Mouse (Mus musculus): ENCODE measurements at regions not wholly inside any gene's neighbourhood (a gene's known extent, or its start where the extent isn't known, plus 50 kb on each side); places are given as distances from the start of the nearest gene placed in this dataset.

DNA sequence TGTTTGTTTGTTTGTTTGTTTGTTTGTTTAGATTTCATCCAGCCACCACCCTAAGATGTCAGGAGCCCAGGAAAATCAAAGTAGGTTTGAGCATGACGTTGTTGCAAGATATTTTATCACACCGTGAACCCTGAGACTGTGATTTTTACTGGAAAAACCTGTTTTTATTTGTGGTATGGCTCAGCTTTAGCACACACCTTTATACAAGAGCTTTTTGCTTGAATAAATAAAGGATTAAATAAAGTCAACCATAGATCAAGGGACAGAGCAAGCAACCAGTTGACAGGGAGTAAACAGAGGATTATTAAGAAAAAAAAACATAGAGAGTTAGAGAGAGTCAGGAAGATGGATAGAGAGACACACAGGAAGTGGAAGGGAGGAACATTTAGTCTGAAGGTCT, 82.2 kb upstream of the Zfp827 start:
- Histone ChIP-seq H3K36me3 (ENCODE audit: control insufficient read depth, insufficient read depth, low read length, poor library complexity, severe bottlenecking) (no peaks in the 10 kb centered on the region), H3K27me3 (ENCODE audit: control insufficient read depth, insufficient read depth, low read length, poor library complexity, severe bottlenecking) (no peaks in the 10 kb centered on the region)
- no peak for DNase-seq (ENCODE audit: low read depth, low spot score)

DNA sequence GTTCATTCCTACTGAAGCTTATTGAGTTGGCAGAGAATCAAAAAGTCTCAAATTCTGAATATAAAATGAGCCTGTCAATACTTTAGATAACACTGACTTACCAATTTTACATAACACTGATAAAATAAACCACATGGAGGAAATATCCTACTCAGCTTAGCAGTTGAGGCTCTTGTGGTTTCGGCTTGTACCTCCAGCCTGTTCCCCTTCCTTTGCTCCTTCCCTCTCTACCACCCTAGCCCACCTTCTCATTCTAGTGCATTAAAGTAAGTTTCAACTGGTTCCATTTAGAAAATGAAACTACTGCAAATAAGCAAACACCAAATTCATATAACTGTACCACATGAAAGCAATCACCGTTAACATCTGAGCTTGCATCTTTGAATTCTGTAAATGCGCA, 53.2 kb upstream of the Zfp827 start:
- DNase-seq (ENCODE audit: low read depth, low spot score), result no peak
- Histone ChIP-seq H3K27me3 (ENCODE audit: control insufficient read depth, insufficient read depth, low read length, poor library complexity, severe bottlenecking) (no peaks in the 10 kb centered on the region), H3K36me3 (ENCODE audit: control insufficient read depth, insufficient read depth, low read length, poor library complexity, severe bottlenecking) (no peaks in the 10 kb centered on the region)

All from splenic B cell, adult 2 months (primary cell).